Mouse (Mus musculus): ENCODE data around the gene Cs.

DNA sequence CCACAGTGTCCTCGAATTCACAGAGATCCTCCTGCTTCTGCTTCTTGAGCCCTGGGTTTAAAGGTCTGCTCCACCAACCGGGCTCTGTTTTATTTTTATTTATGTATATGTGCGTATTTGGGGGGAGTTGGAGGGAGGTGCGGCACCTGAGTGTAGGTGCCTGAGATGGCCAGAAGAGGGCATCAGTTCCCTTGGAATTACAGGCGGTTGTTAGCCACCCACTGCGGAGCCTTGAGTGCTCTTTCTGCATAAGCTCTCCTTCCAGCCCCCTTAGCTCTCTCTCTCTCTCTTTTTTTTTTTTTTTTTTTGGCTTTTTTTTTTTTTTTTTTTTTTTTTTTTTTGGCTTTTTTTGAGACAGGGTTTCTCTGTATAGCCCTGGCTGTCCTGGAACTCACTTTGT, 36.9 kb downstream of the Cs start:
- peak; percentile 39 for TF ChIP-seq CTCF (IDR thresholded peaks at IDR 0.05)
- TF ChIP-seq EP300 (IDR thresholded peaks at IDR 0.05): no peak

All from lung, postnatal 0 days (tissue).